Mouse (Mus musculus) lung, adult 2 months (tissue): ENCODE results near the gene Ghrhr.

ENCODE experiments used
- CTCF ChIP-seq: fragments of 200-500 bp; IDR thresholded peaks from 2 replicates; pipeline ENCODE4 v1.5.1; 2011; ENCODE audit warnings: mild to moderate bottlenecking, low read length, control low read depth; ENCODE audit not compliant: insufficient read depth
- POLR2A ChIP-seq: fragments of 200-500 bp; IDR thresholded peaks from 2 replicates; pipeline ENCODE4 v1.6.1; 2011; ENCODE audit warnings: low read depth, mild to moderate bottlenecking, control low read depth, low read length, borderline replicate concordance; ENCODE audit errors: extremely low read depth

DNA sequence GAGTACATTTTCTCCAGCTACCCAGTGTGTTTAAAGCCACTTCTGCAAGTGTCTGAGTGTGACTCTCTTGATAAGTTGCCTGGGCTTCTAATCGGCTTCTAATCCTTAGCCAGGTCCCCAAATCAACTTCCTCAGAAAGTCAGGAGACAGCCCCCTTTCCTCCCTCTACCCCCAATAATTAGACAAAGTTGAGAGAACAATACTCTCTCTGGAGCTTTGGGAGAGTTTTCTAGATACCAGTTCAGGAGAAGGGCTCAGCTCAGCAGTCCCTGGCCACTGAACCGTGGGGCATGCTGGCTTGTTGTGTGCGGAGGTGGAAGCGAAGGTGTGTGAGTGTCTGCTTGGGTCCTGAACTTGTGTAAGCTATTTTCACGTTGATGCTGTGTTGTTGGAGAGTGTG, 38.9 kb upstream of the Ghrhr start:
- TF ChIP-seq POLR2A (no peak), CTCF (no peak)
